ENCODE assay signal across 8 mouse cellular contexts in genomic region chr1:134151655-134152412, GRCm38 (mm10). TPM values are rescaled to one million over a fixed set of nuclear protein-coding genes. Genes with fewer than 3 reads are reported as not detected.
DNase-seq lines count a peak whose midpoint lies in the region; ATAC-seq lines count a peak whose summit lies in the region.

No protein-coding gene starts in this region.

- no peaks in the 10 kb centered on the region; the same call in 1 of the 2 replicates for H3K4me1 ChIP-seq in hindbrain, embryonic 16.5 days (ENCODE audit: control insufficient read depth, insufficient read depth, low read depth, low read length)

- no peaks in the 10 kb centered on the region for H3K36me3 ChIP-seq in hindbrain, embryonic 16.5 days (ENCODE audit: control insufficient read depth, insufficient read depth, low read length)

- 32% methylated on average over 13 of the region's 13 CpGs for WGBS in hindbrain, embryonic 16.5 days

- no peak overlapping the region for H3K27ac ChIP-seq in hindbrain, embryonic 16.5 days (ENCODE audit: low read depth, low read length)

- H3K9ac ChIP-seq in hindbrain, embryonic 16.5 days (ENCODE audit: low read depth, low read length), result no peak overlapping the region

- no peak overlapping the region for H3K4me3 ChIP-seq in hindbrain, embryonic 16.5 days (ENCODE audit: low read length)

- no peaks in the 10 kb centered on the region for H3K9me3 ChIP-seq in hindbrain, embryonic 16.5 days (ENCODE audit: control insufficient read depth, low read length)

- H3K27me3 ChIP-seq in hindbrain, embryonic 16.5 days (replicated peaks; ENCODE audit: control insufficient read depth, insufficient read depth, low read length), result no peaks in the 10 kb centered on the region

- DNase-seq in ZHBTc4 (ENCODE audit: low read depth, low spot score), result peak; percentile 92
- peak; percentile 83 to 96 for DNase-seq in cerebellum, postnatal 36 days
- peak; percentile 88 for DNase-seq in gastrocnemius, adult 18-20 months (ENCODE audit: low spot score)
- DNase-seq in layer of hippocampus, postnatal 36 days, result peak; percentile 61 to 73
- peak; percentile 92 for DNase-seq in lung, postnatal 36 days
- DNase-seq in retina, postnatal 7 days (ENCODE audit: low read depth, low spot score), result peak; percentile 89
- DNase-seq in urinary bladder, adult 18-20 months (ENCODE audit: low spot score in 2 of 2), result peak; percentile 53 to 60

- peak overlapping the region; percentile 23; the same call in 1 of the 2 replicates for H3K4me2 ChIP-seq in hindbrain, embryonic 16.5 days (ENCODE audit: low read length)

- ATAC-seq in hindbrain, embryonic 16.5 days, result peak; percentile 90

RNA-seq across cellular contexts. Expression of gene Chil1, which starts 30.1 kb away (rescaled TPM):
- total RNA-seq in gastrocnemius, adult 18-20 months (2021), result 1 to 10 TPM; 1.1 to 2.0 TPM
- polyA plus RNA-seq in hindbrain, embryonic 16.5 days (2015; fragmentation: Nextera tagmentation; extraction: Ambion mirVana), result 2.7 and 3.9 TPM in 2 replicates
- 10 to 100 TPM; 11.3 to 13.8 TPM for total RNA-seq in layer of hippocampus, postnatal 36 days (2021)

RNA-seq across cellular contexts. Expression of gene Chit1, which starts 40.8 kb away (rescaled TPM):
- total RNA-seq in gastrocnemius, adult 18-20 months (2021), result not detected
- 0.15 and 0.73 TPM in 2 replicates for polyA plus RNA-seq in hindbrain, embryonic 16.5 days (2015; fragmentation: Nextera tagmentation; extraction: Ambion mirVana)
- not detected for total RNA-seq in layer of hippocampus, postnatal 36 days (2021)

RNA-seq across cellular contexts. Expression of gene Mybph, which starts 41.4 kb away (rescaled TPM):
- total RNA-seq in gastrocnemius, adult 18-20 months (2021), result 100 to 1,000 TPM; 192 to 275 TPM
- polyA plus RNA-seq in hindbrain, embryonic 16.5 days (2015; fragmentation: Nextera tagmentation; extraction: Ambion mirVana), result 0.09 and 3.2 TPM in 2 replicates
- under 1 TPM; 0.28 to 0.30 TPM for total RNA-seq in layer of hippocampus, postnatal 36 days (2021)

Comparison
In these comparisons a context has a peak if more than half of its experiments do, and no peak if none do; other contexts are left out.
1. RNA of gene Chil1, which starts 30.1 kb away (total RNA-seq): 11.3 to 13.8 TPM in layer of hippocampus, postnatal 36 days; 1.1 to 2.0 TPM in gastrocnemius, adult 18-20 months; every median in the first group is over 4 times any median in the second.
2. RNA of gene Mybph, which starts 41.4 kb away (total RNA-seq): 192 to 275 TPM in gastrocnemius, adult 18-20 months; 0.28 to 0.30 TPM in layer of hippocampus, postnatal 36 days; every median in the first group is over 100 times any median in the second.
3. Peak in every context shown above with its lines, with median percentiles within 50 percentile points of each other: DNase-seq.